Mouse (Mus musculus) hindbrain, postnatal 0 days (tissue): ENCODE data around the gene Rbm38. TPM values are rescaled to one million over a fixed set of nuclear protein-coding genes. Genes with fewer than 3 reads are reported as not detected.

Source experiments
- ATAC-seq: fragments of 200-750 bp; cut with Nextera tagmentation; 2 replicates; pipeline ENCODE4 v1.8.0; 2017; ENCODE audit warnings: mild to moderate bottlenecking, moderate TSS enrichment, moderate library complexity
- DNase-seq: peaks from one replicate; pipeline ENCODE4 v3.0.0-alpha.2; 2015; ENCODE audit warnings: low spot score
- H3K27ac ChIP-seq: fragments of 300-500 bp; sonication (generic); 2 replicates; pipeline ENCODE4 v1.5.1; 2014; ENCODE audit warnings: mild to moderate bottlenecking
- H3K27me3 ChIP-seq: fragments of 300-500 bp; sonication (generic); 2 replicates; pipeline ENCODE4 v1.6.1; 2014; ENCODE audit warnings: low read length, mixed read lengths; ENCODE audit not compliant: insufficient read depth
- H3K36me3 ChIP-seq: fragments of 300-500 bp; sonication (generic); 2 replicates; pipeline ENCODE4 v1.6.1; 2014; ENCODE audit warnings: low read length, mixed read lengths; ENCODE audit not compliant: insufficient read depth
- H3K4me1 ChIP-seq: fragments of 300-500 bp; sonication (generic); 2 replicates; pipeline ENCODE4 v1.6.1; 2014; ENCODE audit warnings: antibody characterized with exemption, low read length, mixed read lengths; ENCODE audit not compliant: insufficient read depth
- H3K4me2 ChIP-seq: fragments of 300-500 bp; sonication (generic); 2 replicates; pipeline ENCODE4 v1.6.1; 2014; ENCODE audit warnings: low read depth, mild to moderate bottlenecking, low read length, moderate library complexity, mixed read lengths
- H3K4me3 ChIP-seq: fragments of 300-500 bp; sonication (generic); 2 replicates; pipeline ENCODE4 v1.5.1; 2014; ENCODE audit warnings: low read length
- H3K9ac ChIP-seq: fragments of 300-500 bp; sonication (generic); replicated peaks from 2 replicates; pipeline ENCODE4 v1.6.1; 2014; ENCODE audit warnings: mild to moderate bottlenecking, low read length, moderate library complexity, mixed read lengths
- H3K9me3 ChIP-seq: fragments of 300-500 bp; sonication (generic); 2 replicates; pipeline ENCODE4 v1.6.1; 2016; ENCODE audit warnings: low read length, mixed read lengths
- CTCF ChIP-seq: IDR thresholded peaks from 2 replicates; pipeline ENCODE4 v1.5.1; 2016; ENCODE audit warnings: antibody characterized with exemption, control low read depth, low read depth
- WGBS: fragments of 180-500 bp; shearing (Covaris S2); extraction: QIAGEN DNeasy Blood & Tissue Kit; methylation state at CpG from one replicate; pipeline ENCODE4 v1.1.7; 2014; 5-methylcytosine and 5-hydroxymethylcytosine counted together
- polyA plus RNA-seq: library from polyadenylated mRNA; unstranded; fragments of >200 nt; fragmentation: Nextera tagmentation; extraction: Ambion mirVana; gene quantifications from 2 replicates; pipeline ENCODE4 v1.2.1, GENCODE M21; 2015
- total RNA-seq: library from RNA; depleted of rRNA; stranded (reverse); fragments of >200 nt; gene quantifications from 2 replicates; pipeline ENCODE4 v1.2.3, GENCODE M21; 2014

Gene Rbm38
- total and polyA plus RNA-seq, 2 experiments from 2014 or later: 10.3 to 12.6 TPM

DNA sequence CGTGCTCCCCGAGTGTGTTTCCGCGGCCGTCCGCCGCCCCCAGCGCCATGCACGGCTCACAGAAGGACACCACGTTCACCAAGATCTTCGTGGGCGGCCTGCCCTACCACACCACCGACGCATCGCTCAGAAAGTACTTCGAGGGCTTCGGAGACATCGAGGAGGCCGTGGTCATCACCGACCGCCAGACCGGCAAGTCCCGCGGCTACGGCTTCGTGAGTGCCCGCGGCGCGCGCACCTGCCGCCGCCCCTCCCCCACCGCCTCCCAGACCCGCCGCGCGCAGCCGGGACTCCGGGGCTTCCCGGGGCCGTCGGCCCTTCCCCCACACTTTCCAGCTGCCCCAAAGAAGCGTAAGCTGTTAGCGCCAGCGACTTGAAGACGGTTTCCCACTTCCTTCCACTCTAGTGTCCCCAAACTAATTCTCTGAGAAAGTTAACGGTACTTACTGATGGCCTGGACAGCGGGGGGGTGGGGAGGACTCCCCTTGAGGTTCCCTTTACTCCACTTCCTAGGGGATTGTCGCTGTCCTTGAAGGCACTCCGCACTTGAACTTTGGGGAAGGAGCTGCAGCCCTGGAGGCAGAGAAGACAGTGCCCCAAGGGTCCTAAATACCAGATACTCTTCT lies 1.9 kb downstream of the Rbm38 start:
- peaks cover 34% of the 10 kb centered on the region for H3K4me1 ChIP-seq
- no peak for TF ChIP-seq CTCF
- H3K27me3 ChIP-seq: peaks cover 6% of the 10 kb centered on the region
- H3K4me2 ChIP-seq: peak overlapping the region; percentile 77
- no peaks in the 10 kb centered on the region for H3K36me3 ChIP-seq
- peak overlapping the region; percentile 62 for H3K9ac ChIP-seq
- H3K27ac ChIP-seq: no peak overlapping the region
- peak overlapping the region; percentile 64 for H3K4me3 ChIP-seq
- DNase-seq (peak; percentile 56), ATAC-seq (peak; percentile 52)
- WGBS: under 1% methylated on average over 47 of the region's 51 CpGs
- H3K9me3 ChIP-seq: no peaks in the 10 kb centered on the region

GRCm38 (mm10) chr2:173022813-173023212 lies 2.5 kb downstream of the Rbm38 start:
- peaks cover 34% of the 10 kb centered on the region for H3K4me1 ChIP-seq
- WGBS: 23% methylated on average over 10 of the region's 10 CpGs
- H3K4me2 ChIP-seq: peak overlapping the region; percentile 77
- H3K9me3 ChIP-seq: no peaks in the 10 kb centered on the region
- TF ChIP-seq CTCF: no peak
- H3K36me3 ChIP-seq: no peaks in the 10 kb centered on the region
- H3K9ac ChIP-seq: peak overlapping the region; percentile 62; the same call in 1 of the 2 replicates
- peaks cover 6% of the 10 kb centered on the region for H3K27me3 ChIP-seq
- H3K27ac ChIP-seq: no peak overlapping the region
- no peak for ATAC-seq
- peak overlapping the region; percentile 64 for H3K4me3 ChIP-seq
- DNase-seq: no peak

DNA sequence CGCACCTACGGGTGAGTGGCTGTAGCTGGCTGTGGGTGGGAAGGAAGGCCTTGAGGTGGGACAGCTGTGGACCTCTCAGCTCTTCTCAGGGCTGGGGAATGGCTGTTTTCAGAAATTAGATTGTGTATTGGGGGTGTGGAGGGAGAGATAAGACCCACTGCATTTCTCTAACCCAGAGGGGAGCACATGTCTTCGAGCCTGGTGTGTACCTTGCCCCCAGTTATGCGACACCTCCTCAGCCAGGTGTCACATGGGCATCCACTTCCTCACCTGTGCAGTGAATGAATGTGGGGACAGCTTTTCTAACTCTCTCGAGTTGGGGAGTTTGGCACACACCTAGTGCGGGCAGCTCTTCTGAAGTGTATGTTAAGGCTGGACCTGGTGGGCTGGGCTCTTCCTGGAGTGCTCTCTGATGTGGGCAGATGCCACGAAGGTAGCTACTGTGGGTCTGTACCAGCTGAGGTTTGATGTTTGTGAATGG lies 3.1 kb downstream of the Rbm38 start:
- Histone ChIP-seq H3K4me3 (peak overlapping the region; percentile 64; the same call in 1 of the 2 replicates), H3K9ac (no peak overlapping the region)
- DNase-seq: no peak

GRCm38 (mm10) chr2:173023966-173024365 lies 3.7 kb downstream of the Rbm38 start:
- no peak overlapping the region for H3K4me3 ChIP-seq
- ATAC-seq (no peak), DNase-seq (no peak)
- no peak overlapping the region for H3K9ac ChIP-seq
- no peak for TF ChIP-seq CTCF
- peaks cover 6% of the 10 kb centered on the region for H3K27me3 ChIP-seq
- H3K4me1 ChIP-seq: peaks cover 34% of the 10 kb centered on the region
- H3K9me3 ChIP-seq: no peaks in the 10 kb centered on the region
- H3K4me2 ChIP-seq: peak overlapping the region; percentile 77; the same call in 1 of the 2 replicates
- no peaks in the 10 kb centered on the region for H3K36me3 ChIP-seq
- H3K27ac ChIP-seq: no peak overlapping the region
- 80% methylated on average over 4 of the region's 4 CpGs for WGBS

More for the DNA sequence above, 3.1 kb downstream of the Rbm38 start:
- Histone ChIP-seq H3K9me3 (no peaks in the 10 kb centered on the region), H3K27me3 (peaks cover 6% of the 10 kb centered on the region), H3K4me2 (peak overlapping the region; percentile 77), H3K36me3 (no peaks in the 10 kb centered on the region), H3K27ac (no peak overlapping the region), H3K4me1 (peaks cover 34% of the 10 kb centered on the region)
- TF ChIP-seq CTCF: no peak
- 86% methylated on average over 7 of the region's 7 CpGs for WGBS
- ATAC-seq: no peak

DNA sequence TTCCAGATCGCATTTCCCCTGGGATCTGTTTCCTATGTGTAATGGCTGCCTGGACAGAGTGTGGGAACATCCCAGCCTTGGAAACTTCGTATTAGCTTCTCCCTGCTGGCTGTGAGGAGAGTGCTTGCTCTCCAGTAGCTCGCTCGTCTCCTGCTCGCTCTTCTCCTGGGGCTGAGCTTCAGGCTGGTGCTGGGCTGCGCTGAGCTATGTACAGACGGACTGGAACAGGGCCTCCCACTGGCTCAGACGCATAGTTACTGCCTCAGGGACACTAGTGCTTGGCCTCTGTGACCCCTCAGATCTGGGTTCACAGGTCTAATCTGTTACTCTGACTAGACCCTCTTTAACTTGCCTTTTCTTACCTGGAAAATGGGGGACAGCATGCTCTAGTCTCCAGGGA lies 4.1 kb downstream of the Rbm38 start:
- H3K4me1 ChIP-seq: peaks cover 34% of the 10 kb centered on the region
- ATAC-seq: no peak

DNA sequence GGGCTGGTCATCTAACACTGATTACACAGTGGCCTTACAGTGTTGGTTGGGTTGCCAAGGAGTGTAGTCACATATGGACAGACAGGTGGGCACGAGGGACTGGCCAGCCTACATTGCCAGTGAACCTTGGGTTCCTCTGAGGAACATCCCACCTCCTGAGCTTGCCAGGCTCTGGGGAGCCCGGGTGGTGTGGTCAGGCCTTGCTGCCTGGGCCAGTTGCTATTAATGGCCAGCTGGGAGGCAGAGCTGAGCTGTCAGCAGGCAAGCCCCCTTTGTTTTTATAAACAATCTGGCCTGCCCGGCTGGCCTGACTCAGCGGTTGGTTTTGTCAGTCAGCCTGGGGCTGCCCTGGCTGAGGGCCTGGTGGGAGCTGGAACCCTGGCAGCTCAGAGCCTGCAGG lies 4.6 kb downstream of the Rbm38 start:
- H3K36me3 ChIP-seq: no peaks in the 10 kb centered on the region
- no peak overlapping the region for H3K4me2 ChIP-seq
- H3K4me3 ChIP-seq: no peak overlapping the region
- ATAC-seq: no peak
- H3K9ac ChIP-seq: no peak overlapping the region
- H3K27ac ChIP-seq: no peak overlapping the region
- H3K4me1 ChIP-seq: peaks cover 28% of the 10 kb centered on the region
- 11% methylated on average over 4 of the region's 4 CpGs for WGBS
- H3K9me3 ChIP-seq: no peaks in the 10 kb centered on the region
- peak; percentile 47 for DNase-seq
- TF ChIP-seq CTCF: no peak
- H3K27me3 ChIP-seq: peaks cover 6% of the 10 kb centered on the region

More for the DNA sequence above, 4.1 kb downstream of the Rbm38 start:
- Histone ChIP-seq H3K36me3 (no peaks in the 10 kb centered on the region), H3K27me3 (peaks cover 6% of the 10 kb centered on the region), H3K27ac (no peak overlapping the region), H3K9ac (no peak overlapping the region), H3K4me3 (no peak overlapping the region), H3K9me3 (no peaks in the 10 kb centered on the region), H3K4me2 (no peak overlapping the region)
- TF ChIP-seq CTCF: no peak
- no peak for DNase-seq
- WGBS: 63% methylated on average over 8 of the region's 8 CpGs

DNA sequence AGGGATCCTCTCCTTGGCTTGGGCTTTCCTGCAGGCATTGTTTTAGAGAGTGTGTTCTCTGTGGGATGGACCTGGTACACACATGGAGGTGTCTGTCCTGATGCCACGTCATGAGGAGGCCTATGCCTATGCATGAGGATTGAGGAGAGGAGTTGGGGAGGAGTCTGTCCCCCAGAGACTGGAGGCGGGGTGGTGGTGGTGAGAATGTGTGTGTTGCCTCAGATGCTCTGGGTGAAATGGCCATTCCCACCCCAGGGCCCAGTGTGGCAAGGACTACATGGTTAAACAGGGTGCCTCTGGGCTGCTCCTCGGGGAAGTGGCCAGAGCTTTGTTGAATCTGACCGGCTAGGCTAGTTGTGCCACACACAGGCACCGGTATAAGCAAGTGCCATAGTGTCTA lies 6.0 kb downstream of the Rbm38 start:
- ATAC-seq: no peak
- Histone ChIP-seq H3K4me1 (peaks cover 24% of the 10 kb centered on the region), H3K9ac (no peak overlapping the region), H3K4me2 (no peak overlapping the region), H3K4me3 (no peak overlapping the region), H3K27ac (no peak overlapping the region), H3K27me3 (no peaks in the 10 kb centered on the region), H3K9me3 (no peaks in the 10 kb centered on the region), H3K36me3 (no peaks in the 10 kb centered on the region)
- TF ChIP-seq CTCF: no peak
- DNase-seq: no peak
- WGBS: 78% methylated on average over 5 of the region's 5 CpGs
